Mouse (Mus musculus): ENCODE data around the gene Pou5f1.

Gene Pou5f1

DNA sequence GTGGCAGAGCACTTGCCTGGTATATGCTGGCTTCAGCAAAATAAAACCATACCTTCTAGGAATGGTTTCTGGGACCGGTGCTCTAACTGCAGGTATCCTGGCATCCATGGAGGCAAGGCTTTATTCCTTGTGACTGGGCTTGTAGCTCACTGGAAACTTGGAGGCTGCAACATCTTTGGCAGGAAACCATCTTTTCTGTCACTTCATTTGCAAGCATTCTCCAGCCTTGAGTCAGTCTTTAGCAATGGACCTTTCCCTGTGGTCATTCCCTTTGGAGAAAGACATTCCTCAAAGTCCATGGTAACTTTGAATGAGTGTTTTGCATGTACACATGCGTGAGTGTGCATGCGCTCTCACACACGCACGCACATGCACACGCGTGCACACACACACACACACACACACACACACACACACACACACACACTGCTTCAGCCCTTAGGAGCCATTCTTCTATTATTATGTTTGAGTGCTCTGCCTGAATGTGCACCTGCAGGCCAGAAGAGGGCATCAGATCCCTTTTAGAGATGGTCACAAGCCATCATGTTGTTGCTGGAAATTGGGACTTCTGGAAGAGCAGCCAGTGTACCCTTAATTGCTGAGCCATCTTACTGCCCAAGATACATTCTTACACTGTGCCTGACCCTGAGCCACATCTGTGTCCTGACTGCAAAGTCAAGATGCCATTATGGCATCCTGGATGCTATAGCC lies 7.3 kb downstream of the Pou5f1 start:
- no peak for DNase-seq (ENCODE audit: low spot score in 2 of 2)

- DNase-seq (ENCODE audit: low spot score in 2 of 2) = peak; percentile 59 to 73
Measured at GRCm38 (mm10) chr17:35513886-35514285, 8.1 kb downstream of the Pou5f1 start.

- DNase-seq (ENCODE audit: low spot score in 2 of 2) = no peak
Measured at GRCm38 (mm10) chr17:35514756-35515155, 8.9 kb downstream of the Pou5f1 start.

GRCm38 (mm10) chr17:35515911-35516640 lies 10.3 kb downstream of the Pou5f1 start:
- no peak for DNase-seq (ENCODE audit: low spot score in 2 of 2)

DNA sequence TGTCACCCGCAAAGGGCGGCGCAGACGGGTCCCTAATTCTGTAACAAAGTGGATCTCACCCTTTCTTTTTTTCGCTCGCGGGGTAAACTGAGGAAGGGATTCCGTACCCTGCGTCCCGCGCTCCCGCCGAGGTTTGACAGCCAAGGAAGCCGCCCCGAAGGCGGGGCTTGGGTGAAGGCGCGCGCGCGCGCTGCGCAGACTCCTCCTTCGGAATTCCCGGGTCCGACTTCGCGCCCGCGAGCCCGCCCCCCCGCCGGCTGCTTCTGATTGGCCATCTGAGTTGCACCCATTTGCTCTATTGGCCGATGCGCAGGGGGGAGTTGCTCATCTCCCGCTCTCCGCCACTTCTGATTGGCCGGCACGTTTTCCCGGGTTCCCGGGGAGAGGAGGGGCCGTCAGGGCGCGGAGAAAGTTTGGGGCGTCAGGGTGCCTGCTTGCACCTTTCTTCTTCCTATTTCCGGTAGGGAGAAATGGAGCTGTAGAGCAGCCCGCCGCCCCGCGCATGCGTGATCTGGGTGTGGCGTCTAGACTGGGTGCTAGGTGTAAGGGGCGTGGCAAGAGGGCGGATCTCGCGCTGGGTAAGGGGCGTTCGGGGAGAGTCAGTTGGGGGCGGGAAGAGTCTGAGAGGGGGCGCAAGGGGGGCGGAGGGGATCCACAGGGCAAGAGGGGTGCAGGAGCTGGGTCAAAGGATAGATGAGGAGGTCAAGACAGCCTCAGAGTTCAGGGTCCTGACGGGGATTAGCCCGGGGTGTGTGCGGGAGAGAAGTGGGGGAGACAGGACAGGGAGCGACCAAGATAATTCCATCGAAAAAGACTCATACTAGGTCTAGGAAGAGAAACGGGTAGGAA lies 11.1 kb downstream of the Pou5f1 start, which contains the start of the genes Tcf19 and Cchcr1:
Gene Tcf19, minus strand, starts transcription at position 173 of the 849 bp plus-strand sequence.
Gene Cchcr1, plus strand, starts transcription at position 449 of the 849 bp plus-strand sequence.
- DNase-seq (ENCODE audit: low spot score in 2 of 2) = peak; percentile 93 to 95

DNA sequence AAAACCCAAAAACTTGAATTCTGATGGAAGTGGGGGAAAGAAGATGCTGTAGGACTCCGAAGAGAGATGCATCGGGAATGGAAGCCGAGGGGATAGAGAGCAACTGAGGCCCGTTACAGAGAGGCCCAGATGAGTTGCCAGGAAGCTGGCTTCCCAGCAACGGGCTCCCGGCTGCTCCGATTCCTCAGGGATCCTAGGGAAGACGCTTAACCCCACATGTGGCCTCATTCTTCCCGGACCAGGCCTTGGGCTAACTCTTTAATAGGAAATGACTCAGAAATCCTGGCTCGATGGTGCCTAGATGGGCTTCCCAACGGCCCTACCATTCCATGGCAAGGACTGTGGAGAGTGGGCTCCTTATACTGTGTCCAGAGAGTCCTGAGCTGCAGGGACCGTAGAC lies 11.7 kb downstream of the Pou5f1 start:
- DNase-seq (ENCODE audit: low spot score in 2 of 2) = no peak

DNA sequence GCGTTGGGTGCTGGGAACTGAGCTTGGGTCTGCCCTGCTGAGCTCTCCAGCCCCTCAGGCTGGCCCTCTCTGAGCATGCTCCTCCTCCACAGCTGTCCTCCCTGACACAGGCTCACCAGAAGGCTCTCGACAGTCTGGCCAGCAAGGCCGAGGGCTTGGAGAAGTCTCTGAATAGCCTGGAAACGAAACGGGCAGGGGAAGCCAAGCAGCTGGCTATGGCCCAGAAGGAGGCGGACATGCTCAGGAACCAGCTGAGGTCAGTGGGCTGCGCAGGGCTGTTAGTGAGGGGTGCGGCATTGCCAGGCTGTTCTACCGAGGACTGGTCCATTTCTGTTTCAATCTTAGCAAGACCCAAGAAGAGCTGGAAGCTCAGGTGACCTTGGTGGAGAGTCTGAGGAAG lies 18.5 kb downstream of the Pou5f1 start:
- DNase-seq (ENCODE audit: low spot score in 2 of 2) = no peak

DNA sequence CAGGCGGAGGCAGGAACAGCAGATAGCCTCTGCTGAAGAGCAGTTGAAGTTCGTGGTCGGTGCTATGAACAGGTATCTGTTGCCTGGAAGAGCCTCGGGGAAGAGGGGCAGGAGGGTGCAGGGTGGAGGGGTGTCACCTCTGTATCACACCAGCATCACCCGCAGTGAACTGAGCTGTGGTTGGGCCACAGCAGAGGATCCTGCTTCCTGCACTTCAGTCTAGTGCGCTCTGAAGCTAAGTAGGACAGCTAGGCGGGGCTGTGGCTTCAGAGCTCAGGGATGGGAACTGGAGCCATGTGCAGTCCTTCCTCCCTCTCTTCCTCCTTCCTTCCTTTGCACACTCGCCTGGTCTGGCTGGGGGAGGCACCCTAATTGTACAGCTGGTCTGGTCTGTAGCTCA lies 20.8 kb downstream of the Pou5f1 start:
- DNase-seq (ENCODE audit: low spot score in 2 of 2) = no peak

GRCm38 (mm10) chr17:35532360-35532759 lies 26.5 kb downstream of the Pou5f1 start:
- no peak for DNase-seq (ENCODE audit: low spot score in 2 of 2)

DNA sequence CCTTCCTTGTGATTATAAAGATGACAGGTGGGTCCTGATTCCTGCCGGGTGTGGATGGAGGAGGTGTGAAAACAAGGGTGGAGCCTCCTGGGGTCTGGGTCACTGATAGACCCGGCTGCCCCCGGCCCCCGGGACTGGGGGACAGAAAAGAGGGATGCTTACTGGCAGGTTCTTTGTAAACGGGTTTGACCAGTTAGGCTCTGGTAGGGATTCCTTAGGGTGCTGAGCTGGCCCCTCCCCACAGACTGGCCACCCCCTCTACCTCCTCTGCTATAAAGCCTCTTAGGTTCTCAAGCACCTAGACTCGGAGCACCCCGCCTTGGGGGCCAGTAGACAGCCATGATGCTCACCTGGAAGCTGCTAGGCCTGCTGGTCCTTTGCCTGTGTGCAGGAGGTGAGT lies 27.1 kb downstream of the Pou5f1 start, which contains the start of gene Psors1c2:
Gene Psors1c2, plus strand, starts transcription at position 301 of the 400 bp plus-strand sequence.
- DNase-seq (ENCODE audit: low spot score in 2 of 2) = no peak

GRCm38 (mm10) chr17:35534343-35534742 lies 28.5 kb downstream of the Pou5f1 start:
- DNase-seq (ENCODE audit: low spot score in 2 of 2) = peak; percentile 57 to 62

DNA sequence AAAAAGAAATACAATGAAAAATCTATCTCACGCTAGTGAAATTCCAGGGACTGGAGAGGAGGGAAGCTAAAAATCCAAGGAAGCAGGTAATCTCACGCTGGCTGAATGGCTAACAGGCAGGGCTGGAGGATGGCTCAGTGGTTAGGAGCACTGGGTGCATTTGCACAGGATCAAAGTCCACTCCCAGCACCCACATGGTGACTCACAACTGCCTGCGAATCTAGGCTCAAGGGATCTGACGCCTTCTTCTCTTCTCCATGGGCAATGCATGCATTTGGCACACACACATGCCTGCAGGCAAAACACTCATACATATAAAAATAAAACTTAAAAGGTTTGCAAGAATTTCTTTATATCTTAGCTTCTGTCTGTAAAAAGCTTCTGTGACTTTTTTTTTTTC lies 31.6 kb downstream of the Pou5f1 start:
- DNase-seq (ENCODE audit: low spot score in 2 of 2) = no peak

DNA sequence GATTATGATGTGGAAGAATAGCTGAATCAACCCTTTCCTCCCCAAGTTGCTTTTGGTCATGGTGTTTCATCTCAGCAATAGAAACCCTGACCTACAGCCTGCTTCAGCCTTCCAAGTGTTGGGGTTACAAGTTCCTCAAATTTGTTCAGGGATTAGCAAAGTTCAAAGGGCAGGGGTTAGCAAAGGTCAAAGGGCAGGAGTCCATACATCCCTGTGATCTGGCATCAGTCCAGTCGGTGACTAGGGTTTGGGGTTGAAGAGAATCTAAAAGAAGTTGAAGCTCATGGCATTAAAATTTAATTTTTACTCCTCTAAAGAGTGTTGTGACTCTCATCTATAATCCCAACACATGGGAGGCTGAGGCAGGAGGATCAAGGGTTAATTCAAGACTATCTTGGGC lies 32.7 kb downstream of the Pou5f1 start:
- DNase-seq (ENCODE audit: low spot score in 2 of 2) = no peak

DNA sequence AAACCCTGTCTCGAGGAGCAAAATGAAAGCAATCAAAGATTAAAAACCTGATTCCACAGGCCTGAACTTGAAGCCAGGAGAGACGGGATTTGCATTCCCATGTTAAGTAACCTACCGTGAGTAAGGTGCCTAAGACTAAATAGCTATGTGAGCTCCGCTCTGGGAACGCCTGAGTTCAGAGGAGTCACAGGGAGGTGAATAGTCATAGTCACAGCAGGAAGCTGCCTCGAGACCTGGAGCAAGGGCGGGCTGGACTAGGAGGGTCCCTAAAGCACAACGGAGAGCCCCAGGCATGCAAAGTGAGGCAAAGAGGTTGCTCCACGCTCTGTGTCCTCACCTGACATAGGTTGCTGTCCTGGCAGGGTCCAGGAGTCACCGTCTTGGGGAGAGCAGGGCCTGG lies 33.7 kb downstream of the Pou5f1 start:
- no peak for DNase-seq (ENCODE audit: low spot score in 2 of 2)

DNA sequence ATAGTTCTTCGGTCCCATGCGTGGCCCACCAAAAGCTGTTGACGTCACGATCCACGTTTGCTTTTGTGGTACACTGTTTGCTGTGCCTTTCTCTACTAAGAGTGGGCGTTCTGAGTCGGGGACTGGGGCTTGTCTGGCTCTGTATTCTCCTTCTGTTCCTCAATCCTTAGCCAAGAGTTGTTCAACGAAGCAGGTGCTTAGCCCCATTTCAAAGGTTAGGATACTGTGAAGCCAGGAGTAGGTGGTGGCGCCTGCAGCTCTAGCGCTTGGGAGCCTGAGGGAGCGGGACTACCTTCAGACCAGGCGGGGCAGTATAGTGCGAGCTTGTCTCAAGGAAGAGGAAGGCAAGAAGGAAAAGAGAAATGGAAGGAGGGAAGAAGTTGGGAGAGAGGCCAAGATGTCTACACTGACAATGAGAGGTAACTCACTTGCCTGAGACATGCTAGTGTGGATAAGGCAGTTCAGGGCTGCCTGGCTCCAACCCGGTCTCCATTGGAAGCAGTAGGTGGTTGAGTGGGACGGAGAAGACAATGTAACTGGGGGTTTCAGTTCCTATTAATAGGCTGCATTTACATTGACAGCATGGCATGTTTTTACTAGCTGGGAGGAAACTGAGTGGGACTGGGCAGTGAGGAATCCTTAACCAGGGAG lies 37.1 kb downstream of the Pou5f1 start:
- no peak for DNase-seq (ENCODE audit: low spot score in 2 of 2)

- no peak for DNase-seq (ENCODE audit: low spot score in 2 of 2)
Measured at GRCm38 (mm10) chr17:35543412-35543861, 37.6 kb downstream of the Pou5f1 start.

DNA sequence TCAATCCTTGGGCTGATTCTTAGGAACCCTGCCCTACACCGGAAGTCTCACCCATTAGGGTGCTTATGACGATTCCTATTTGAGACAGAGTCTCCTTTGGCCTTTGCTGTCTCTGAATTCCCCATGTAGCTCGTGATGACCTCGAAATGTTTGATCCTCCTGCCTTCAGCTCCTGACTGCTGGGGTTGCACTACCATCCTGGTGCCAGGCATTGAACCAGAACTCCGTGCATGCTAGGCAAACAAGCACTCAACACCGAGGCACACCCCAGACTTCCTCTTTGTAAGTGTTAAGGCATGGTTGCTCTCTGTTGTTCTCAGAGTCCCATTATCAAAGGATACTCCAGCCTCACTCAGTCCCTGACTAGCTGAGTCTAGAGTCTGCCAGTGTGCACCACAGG lies 38.2 kb downstream of the Pou5f1 start:
- peak; percentile 17 to 45 for DNase-seq (ENCODE audit: low spot score in 2 of 2)

DNA sequence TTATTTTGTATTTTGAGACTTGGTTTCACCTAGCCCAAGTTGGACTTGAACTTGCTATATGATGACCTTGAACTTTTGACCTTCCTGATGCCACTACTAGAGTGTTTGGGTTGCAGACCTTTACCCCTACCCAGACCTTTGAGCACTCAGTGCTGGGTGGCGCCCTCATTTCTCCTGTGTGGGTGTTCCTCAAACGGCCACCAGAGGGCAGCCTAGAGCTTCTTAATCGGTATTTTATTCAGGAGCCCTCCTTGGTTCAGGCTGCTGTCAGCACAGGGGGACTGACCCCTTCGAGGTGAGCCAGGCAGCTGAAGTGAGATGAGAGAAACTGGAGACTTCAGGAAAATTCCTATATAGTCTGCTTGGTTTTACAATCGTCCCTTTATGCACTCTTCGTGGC lies 38.9 kb downstream of the Pou5f1 start:
- DNase-seq (ENCODE audit: low spot score in 2 of 2) = peak in 1 of 2 experiments; percentile 23

DNA sequence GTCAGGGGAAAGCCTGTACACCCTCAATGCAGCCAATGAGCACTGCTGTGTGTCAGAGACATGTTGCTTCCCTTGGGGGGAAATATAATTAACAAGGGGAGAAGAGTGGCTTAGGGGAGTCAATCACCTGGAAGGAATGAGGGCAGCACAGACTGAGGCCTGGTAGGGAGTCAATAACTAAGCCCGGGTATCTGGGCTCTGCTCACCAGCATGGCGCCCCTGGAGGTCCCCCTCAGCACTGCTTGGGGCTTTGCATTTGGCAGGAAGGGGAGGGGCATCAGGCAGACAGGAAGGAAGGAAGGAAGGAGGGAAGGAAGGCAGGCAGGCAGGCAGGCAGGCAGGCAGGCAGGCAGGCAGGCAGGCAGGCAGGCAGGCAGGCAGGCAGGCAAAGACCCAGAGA lies 41.6 kb downstream of the Pou5f1 start:
- DNase-seq (ENCODE audit: low spot score in 2 of 2) = no peak

DNA sequence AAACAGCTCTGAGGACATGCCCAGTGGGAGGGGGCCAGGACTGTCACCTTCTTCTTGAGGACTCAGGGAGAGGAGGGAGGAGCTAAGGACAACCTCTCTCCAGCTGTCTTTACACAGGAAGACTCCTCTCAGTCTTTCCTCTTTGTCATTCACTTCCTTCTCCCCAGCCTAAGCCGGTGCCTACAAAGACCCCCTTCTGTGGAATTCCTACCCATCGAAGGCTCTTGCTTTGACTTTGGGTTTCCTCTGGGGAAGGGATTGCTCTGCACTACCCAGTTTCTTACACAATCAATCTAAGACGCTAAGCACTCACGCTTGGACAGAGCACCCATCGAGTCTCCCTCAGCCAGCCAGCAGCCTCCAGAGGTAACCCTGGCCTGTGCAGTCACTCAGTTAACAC lies 42.8 kb downstream of the Pou5f1 start:
- DNase-seq (ENCODE audit: low spot score in 2 of 2) = no peak

DNA sequence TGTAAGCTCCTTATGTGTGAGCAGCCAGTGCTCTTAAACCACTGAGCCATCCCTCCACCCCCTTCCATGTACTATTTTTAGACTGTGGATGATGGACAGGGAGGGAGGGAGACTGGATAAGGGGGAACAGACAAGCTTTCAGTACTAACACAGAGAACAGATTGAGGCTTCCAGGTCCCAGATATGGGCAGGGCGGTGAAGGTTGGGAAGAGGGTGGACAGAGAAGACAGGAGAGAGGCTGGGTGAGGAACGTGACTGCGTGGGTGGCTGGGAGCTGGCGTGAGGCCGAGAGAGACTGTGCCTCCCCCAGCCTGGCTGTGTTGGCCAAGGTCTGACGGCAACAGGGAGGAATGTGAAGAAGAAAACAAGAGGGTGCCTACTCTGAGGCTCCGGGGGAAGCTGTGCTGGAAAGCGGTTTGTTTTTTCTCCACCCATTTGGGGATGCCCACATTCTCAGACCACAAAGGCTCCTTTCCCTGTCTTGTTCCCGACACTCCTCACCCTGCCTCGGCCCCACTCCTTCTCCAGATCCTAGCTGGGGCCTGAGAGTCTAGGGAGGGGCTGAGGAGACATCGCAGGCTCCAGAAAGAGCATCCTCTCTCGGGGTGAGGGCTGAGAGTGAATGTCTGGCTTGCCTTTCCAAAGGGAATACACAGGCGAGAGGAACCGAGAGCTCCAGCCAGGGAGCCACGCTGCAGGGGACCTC lies 43.8 kb downstream of the Pou5f1 start:
- no peak for DNase-seq (ENCODE audit: low spot score in 2 of 2)

Data from spleen, postnatal 36 days (tissue).